Mouse (Mus musculus): Measurements from ENCODE around the gene Pcsk5.
"Not testable (repeated sequence)": the region's sequence is repeated elsewhere in the genome, so short reads cannot be mapped to it uniquely, and the experiment has no call there.

Gene Pcsk5

DNA sequence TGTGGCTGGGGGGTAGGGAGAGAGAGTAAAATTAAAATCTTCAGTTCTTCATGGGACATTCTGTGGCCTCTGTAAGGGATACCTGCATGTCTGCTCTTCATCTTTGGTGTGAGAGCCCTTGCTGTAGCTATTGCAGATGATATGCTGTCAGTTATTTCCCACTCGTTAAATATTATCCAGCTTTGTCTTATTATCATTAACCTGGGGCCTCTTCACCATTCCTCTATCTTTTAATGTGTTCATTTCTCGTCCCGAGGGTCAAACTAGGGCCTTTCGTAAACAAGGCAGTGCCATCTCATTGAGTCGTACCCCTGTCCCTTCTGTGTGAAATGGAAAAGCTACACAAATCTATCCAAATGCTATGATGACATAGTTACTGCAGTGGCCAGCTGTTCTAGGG lies 361.4 kb downstream of the Pcsk5 start:
- DNase-seq (ENCODE audit: low spot score): no peak

DNA sequence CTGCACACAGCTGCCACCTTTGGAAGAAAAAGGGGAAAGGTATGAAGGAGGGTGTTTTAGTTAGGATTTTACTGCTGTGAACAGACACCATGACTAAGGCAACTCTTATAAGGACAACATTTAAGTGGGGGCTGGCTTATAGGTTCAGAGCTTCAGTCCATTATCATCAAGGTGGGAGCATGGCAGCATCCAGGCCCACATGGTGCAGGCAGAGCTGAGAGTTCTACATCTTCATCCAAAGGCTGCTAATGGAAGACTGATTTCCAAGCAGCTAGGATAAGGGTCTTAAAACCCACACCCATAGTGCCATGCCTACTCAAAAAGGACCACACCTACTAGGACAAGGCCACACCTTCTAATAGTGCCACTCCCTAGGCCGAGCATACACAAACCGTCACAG lies 364.3 kb downstream of the Pcsk5 start:
- DNase-seq (ENCODE audit: low spot score): not testable (repeated sequence)

DNA sequence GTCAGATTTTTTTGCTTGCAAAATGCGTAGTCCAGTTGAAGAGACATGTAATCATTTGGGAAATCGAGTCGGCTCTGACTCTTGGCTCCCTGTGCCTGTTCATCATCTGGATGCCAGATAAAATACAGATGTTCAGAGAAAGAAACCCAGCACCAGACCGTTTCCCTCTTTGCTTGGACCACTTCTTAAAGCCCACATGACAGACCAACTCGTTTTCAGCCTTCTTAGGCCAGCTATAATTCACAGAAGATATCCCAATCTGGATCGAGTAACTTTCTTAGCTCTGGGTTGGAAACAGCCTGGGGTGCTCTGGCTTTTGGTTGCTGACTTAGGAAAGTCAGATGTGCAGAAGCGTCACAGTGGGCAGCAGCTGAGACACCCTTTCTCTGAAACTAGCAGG lies 365.6 kb downstream of the Pcsk5 start:
- no peak for DNase-seq (ENCODE audit: low spot score)

DNA sequence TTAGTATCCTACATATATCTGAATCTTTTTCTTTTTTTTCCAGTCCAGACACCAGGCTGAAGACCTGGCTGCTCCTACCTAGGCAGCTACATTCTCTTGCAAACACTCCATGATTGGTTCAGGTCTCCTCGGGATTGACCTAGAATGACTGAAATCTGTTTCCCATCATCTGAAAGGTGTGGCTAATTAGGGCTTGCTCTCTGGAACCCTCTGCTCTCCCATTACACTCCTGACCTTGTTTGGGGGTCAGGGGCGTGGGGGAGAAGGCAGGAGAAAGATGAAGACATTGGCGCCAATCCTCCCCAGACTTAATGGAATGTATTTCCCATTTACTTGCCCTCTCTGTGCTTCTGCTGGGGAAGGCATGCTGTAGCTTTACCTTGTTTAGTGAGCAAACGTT lies 366.2 kb downstream of the Pcsk5 start:
- DNase-seq (ENCODE audit: low spot score): peak; percentile 62

DNA sequence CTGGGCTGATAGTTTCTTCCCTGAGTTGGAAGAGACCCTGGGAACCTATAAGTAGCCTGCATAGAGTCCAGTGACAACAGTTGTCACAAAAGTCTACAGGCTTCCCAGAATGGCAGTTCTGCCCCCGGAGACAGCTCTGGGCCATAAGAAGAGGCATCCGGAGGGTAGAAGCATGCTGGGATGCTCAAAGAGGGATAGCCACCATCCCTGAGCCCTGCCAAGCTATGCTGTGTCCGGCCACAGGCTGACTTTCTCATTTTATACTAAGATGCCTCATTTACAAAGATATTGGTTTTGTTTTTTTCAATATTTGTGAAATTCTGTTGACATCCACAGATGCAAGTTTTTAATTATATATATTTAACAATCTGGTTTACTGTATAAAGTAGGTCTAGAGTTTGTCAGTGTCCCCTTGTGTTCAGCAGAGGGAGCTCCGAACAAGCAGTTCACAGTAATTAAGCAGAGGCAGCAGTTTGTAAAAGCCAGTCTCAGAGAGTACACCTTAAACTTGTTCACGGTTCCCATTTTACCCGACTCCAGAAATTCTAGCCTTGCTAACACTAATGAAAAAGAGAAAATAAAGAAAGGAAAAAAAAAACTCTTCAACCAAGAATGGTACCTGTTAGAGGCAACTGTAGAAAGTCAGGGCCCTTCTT lies 369.7 kb downstream of the Pcsk5 start:
- DNase-seq (ENCODE audit: low spot score): peak; percentile 56

DNA sequence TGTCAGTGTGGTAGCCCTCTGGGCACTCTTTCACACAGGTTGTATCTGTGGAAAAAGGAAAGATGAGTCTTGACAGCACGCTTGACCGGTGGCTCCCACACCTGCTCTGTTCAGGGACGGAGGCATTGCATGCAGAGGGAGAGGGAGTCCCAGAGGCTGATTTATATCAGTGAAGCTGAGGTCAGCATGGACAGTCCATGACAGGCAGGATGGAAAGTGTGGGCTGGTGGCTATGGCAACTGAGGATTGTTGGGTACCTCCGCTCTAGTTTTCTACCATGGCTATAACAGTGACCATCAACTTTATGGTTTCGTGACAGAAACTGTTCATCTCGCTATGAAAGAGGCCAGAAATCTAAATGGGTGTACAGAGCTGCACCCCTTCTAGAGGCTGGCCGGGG lies 385.4 kb downstream of the Pcsk5 start:
- DNase-seq (ENCODE audit: low spot score): no peak

DNA sequence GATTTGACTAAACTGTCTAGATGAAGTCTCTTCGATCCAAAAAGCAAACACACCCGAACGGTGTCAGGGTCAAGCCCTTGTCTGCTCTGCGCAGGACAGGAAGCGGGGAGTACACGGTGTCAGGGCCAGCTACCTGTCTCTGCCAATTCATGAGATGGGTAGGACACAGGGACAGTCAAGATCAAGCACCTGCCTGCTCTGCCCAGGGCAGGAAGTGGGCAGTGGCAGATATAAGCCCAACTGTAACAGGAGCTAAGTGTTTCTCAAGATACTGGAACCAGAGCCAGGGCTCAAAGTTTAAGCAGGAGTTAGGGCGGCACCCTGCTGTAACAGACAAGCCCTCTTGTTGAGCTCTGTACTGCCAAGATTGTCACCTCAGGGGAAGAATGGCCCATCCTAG lies 393.9 kb downstream of the Pcsk5 start:
- no peak for DNase-seq (ENCODE audit: low spot score)

DNA sequence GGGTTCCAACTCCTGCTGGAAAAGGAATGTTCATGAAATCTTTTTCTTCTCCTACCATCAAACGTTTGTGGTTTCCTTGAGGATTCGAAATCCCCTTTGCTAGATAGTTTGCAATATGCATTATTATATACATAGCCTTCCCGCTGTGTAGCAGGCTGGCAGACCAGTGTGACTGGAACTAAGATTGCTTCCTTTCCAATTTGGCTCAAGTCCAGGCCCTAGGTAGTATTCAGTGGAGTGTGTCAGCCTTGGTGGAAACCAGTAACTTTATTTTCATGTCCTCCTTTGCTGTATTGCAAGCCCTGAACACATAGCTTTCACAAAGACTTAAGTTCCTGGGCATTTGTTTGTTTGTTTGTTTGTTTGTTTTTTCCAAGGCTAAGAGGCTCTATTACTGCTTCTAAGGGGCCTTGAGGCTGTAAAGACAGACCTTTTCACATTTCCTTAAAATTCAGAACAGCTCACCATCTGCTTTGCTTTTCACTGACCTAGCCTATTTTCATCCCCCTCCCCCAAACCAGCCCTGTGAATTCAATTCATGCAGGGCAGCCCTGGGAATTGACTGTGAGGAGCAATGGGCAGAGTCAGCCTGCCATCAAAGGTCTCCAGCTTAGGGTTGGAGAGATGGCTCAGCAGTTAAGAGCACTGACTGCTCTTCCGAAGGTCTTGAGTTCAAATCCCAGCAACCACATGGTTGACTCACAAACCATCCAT lies 397.8 kb downstream of the Pcsk5 start:
- DNase-seq (ENCODE audit: low spot score): no peak

DNA sequence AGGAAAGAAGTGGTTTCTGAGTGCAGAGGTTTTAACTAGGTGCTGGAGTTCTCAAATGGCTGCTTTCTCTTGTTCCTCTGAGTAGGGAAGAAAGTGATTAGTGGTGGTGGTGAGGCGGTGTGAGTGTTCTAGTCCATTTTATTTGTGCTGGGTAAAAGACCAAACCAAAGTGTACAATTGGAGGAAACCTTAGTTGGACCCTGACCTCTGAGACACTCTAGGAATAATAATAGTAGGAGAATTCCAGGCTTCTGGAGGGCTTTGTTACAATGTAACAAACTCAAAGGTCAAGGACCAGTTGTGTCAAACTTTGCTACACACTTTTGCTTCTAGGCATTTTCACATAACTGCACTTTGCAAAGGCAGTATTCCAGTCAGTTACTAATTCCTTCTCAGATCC lies 400.8 kb downstream of the Pcsk5 start:
- DNase-seq (ENCODE audit: low spot score): no peak

DNA sequence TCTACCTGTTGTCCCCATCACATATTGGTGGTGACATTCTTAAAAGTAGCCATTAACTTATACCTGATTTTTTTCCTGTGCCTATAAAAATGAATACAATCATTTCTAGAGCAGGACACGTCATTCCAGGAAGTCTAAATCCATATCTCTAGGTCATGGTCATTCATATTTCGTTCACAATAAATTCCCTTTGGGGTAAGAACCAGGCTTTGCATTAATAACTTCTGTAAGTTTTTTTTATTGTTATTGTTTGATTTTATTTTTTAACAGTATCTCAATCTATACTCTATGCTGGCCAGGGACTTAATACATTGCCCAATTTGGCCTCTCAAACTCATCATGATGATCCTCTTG lies 408.9 kb downstream of the Pcsk5 start:
- DNase-seq (ENCODE audit: low spot score): no peak

DNA sequence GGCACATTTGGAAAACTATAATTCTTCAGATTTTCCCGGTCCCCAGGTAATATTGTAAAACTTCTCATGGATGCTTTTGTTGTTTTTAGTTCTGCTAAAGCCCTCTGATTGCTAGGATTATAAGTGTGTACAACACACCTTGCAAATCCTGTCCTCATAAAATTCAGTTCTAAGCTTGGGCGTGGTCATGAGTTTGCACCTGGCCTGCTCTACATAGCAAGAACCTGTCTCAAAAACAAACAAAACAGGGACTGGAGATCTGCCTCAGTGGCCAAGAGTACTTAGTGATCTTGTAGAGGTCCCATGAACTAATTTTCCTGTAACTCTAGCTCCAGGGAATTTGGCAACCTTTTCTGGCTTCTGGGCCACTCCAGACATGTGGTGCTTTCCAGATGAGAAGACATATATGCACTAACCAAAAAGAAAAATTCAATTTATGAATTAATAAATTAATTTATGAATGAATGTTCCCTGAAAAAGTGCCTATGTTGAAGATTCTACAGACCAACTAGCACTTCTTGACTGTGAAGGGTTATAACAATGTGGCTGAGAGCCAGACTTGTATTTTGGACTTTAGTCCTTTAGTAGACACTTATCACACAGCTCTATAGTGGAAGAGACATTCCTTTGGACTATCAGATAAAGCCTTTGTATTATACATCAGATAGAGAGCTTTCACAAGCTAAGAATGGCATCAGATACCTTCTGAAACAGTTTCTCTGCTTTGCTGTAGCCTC lies 409.4 kb downstream of the Pcsk5 start:
- DNase-seq (ENCODE audit: low spot score): no peak

DNA sequence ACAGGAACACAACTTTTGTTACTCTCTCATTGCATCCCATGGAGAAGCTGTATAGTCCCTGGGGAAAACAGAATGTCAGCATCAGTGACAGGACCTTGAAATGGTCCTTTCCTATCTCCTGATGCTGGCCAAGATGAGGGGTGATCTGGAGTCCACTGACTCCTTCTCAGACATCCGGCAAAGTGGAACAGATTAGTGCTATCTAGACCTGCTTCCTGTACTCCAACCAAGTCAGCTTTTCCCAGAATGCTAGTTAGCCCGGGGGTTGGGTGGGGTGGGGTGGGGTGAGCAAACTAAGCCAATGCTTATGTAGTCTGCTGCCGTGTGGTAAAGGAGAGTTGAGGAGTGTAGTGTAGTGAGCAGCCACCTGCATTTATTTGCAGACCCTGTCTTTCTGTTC lies 414.1 kb downstream of the Pcsk5 start:
- no peak for DNase-seq (ENCODE audit: low spot score)

DNA sequence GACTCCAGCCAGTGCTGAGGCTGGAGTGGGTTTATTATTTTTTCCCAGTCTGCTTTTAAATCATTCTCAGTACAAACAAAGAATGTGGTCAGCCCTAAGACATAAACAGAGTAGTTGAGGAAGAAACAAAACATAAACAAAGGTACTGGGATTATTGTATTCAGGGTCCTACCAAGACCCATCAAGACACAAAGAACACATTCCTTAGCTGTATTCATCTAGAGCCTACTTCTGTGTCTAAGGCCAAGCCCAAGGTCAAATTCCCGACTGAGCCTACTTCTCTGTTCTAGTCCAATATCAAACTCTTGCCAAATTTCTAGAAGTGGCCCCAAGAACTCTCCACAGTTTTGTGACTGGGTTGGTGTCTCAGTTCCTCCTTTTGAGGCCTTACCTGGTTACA lies 419.6 kb downstream of the Pcsk5 start:
- no peak for DNase-seq (ENCODE audit: low spot score)

DNA sequence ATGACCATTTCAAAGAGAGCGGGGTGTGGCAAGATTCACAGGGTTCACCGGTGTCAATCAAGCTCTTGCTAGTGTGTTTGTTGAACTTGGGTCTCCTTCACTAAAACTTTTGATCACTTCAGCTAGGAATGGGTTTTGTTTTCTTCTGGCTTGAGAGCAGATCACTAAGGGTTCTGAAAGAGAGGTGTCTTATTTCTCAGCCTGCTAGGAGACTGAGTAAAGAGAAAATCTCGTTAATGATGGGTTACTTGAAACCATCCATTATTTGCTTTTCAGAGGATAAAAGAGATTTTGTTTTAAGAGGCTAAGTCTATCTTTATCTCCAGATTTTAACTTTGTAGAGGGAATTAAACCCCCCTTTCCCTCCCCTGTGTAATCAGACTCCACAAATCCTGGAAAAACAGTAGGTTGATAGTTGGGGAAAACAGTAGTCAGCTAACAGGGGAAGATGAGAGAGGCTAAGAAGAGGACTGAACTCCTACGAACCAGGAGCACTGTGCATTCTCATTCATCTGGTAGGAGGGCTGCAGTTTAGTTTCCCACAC lies 424.4 kb downstream of the Pcsk5 start:
- DNase-seq (ENCODE audit: low spot score): no peak

DNA sequence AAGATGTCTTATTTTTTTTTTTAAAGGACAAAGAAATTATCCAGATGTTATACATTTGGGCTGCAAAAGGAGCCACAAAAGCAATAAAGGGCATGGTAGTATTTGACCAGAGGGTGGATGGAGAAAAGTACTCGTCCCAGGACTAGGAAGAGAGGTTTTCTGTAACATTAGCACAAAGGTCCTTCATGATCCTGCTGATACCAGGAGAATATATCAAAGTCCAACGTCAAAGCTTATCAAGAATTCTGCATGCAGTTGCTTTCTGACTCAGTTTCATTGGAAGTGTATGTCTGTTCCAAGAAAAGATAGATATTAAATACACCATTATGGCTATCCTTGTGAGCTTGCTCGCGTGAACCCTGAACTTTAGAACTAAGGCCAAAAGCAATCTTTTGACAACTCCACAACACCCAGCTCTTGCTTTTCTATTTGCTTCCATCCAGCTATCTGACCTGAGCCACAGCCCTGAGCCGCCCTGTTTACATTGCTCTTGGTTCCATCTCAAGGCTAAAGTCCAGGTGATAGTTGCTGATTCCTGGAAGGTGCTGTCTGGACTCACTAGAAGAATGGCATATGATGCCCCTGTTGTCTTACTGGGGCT lies 426.9 kb downstream of the Pcsk5 start:
- no peak for DNase-seq (ENCODE audit: low spot score)

DNA sequence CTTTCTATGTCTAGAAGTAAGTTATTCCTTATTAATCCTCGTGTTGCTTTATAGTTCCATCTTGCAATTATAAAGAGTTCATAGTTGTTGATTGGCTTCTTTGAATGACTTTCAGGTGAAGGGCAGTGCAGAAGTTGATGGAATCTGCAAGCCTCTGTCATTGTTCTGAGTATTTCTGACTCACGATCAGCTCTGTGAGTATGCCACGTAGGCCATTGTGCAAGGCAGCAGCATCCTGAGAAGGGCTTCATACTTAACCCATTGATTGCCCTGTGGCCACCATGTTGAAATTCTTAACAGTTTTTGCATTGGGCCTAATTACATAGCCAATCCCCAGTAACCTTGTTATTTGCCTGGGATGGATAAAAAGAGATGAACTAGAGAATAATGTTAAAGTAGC lies 428.1 kb downstream of the Pcsk5 start:
- no peak for DNase-seq (ENCODE audit: low spot score)

DNA sequence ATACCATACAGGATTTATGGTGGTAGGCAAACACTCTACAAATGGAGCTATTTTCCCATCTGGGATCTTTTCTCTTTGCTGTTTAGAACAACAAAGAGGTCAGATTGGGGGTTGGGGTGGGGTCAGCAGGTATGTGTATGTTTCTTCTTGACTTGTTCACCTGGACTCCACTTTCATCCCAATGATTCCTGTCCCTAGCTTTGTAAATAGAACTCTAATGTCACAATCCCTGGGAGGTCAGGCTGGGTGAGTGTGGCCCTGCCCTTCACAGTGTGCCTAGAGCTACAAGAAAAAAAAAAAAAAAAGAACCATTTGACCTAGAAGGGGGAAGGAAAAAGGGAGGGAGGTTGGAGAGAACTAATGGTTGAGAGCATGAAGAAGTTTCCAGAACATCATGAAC lies 428.8 kb downstream of the Pcsk5 start:
- DNase-seq (ENCODE audit: low spot score): no peak

DNA sequence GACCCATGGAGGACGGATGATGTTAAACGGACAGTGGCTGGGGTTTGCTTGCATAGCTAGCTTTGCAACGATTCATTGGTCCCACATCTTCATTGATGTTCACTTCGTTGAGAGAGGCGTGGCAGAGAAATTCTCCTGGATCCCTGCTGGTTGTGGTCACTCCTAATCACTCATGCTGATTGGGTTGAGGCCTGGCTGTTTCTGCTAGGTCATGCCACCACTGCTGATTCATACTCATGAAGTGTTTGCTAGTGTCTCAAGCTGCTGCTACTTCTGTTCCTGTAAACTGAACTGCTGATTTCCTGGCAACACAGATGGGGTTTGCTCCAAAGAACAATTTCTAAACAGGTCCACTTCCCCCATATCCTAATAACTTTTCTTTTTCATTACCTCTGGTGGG lies 430.6 kb downstream of the Pcsk5 start:
- no peak for DNase-seq (ENCODE audit: low spot score)

DNA sequence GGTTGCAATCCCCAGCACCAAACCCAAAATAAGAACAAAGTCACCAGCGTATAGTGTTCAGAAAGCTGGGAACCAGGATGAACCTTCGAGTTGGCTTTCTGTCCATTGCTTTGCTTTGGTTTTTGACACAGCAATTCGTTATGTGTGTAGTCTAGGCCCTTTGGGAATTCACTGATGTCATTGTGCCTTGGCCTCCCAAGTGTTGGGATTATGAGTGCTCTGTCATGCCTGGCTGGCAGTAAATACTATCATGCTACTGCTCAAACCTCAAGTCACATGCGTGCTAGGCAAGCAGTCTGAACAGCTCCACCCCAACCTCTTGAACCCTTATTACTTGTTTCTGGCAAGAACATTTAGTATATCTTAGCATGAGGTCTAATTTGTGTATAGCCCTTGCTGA lies 434.3 kb downstream of the Pcsk5 start:
- no peak for DNase-seq (ENCODE audit: low spot score)

DNA sequence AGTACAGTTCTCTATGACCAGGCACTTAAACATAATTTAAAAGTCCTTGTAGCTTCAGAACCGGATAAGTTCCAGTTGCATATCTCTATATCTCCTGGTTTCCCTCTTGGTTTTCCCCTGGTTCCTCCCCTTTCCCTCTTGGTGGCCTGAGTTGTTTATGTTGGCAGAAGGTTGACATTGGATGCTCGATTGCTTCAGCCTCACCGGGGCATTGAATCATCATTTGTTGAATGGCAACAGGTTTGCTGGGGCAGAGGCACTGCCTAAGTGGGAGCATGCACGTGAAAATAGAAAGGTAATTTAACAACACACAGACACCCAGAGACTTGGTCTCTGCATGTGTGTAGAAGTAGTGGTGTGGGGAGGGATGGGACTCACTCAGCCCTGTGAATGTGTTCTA lies 436.9 kb downstream of the Pcsk5 start:
- DNase-seq (ENCODE audit: low spot score): no peak

DNA sequence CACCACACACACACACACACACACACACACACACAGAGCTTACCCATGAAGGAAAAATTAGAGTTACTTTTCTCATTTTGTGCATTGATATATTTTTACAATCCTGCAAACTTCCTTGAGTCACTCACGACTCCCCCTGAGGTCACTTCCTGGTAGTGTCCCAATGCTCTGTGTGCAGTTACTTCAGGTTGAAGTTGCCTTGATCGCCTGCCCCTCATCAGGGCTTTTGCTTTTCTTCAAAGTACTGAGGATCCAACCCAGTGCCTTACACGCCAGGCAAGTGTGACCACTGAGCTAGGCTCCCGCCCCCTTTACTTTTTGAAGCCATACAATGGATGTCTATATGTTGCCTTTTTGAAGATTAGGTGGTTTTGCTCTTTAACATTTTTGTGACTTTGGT lies 437.5 kb downstream of the Pcsk5 start:
- DNase-seq (ENCODE audit: low spot score): no peak

DNA sequence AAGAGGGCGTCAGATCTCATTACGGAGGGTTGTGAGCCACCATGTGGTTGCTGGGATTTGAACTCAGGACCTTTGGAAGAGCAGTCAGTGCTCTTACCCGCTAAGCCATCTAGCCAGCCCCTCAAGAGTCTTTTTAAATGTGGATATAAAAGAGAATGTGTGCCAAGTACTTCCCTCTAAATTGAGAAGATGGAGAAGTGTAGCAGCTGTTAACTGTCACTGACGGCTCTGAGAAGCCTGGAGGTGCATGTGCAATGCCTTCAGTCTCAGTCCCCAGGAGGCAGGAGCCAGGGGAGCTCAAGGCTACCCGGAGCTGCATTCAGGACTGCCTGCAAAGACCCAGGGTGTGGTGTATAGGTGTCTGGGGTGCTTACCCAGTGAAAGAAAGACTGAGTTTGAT lies 439.5 kb downstream of the Pcsk5 start:
- no peak for DNase-seq (ENCODE audit: low spot score)

DNA sequence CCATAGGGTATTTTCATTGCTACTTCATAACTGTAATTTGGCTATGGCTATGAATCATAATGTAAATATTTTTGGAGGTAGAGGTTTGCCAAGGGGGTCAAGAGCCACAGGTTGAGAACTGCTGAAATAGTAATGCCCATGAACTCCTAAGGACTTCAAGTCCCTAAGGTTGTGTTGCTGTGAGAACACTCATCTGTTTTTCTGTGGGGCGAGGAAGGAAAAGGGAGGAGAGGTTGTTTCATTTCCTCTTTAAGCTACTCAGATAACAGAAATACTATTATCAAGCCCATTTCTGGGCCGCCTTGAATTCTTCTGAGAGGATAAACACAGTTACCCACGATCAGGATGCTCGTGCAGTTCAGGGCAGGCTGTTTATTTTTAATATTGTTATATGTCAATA lies 440.6 kb downstream of the Pcsk5 start:
- DNase-seq (ENCODE audit: low spot score): no peak
